Mouse (Mus musculus) thymus, adult 2 months (tissue): ENCODE measurements at regions not wholly inside any gene's neighbourhood (a gene's known extent, or its start where the extent isn't known, plus 50 kb on each side); places are given as distances from the start of the nearest gene placed in this dataset.
A peak's percentile ranks its signal among the peaks of the same experiment; 100 is the strongest.

Experiments used
- DNase-seq: peaks from one replicate; pipeline ENCODE4 v3.0.0; 2021
- H3K27ac ChIP-seq: fragments of 200-500 bp; 2 replicates; pipeline ENCODE4 v1.5.1; 2012; ENCODE audit warnings: low read length, control low read depth; ENCODE audit not compliant: control insufficient read depth, insufficient read depth
- H3K27me3 ChIP-seq: fragments of 200-500 bp; 2 replicates; pipeline ENCODE4 v1.6.1; 2012; ENCODE audit warnings: mild to moderate bottlenecking, low read length, moderate library complexity, mixed read lengths; ENCODE audit not compliant: control insufficient read depth, insufficient read depth
- H3K36me3 ChIP-seq: fragments of 200-500 bp; 2 replicates; pipeline ENCODE4 v1.6.1; 2012; ENCODE audit warnings: mild to moderate bottlenecking, low read length, moderate library complexity; ENCODE audit not compliant: control insufficient read depth, insufficient read depth
- H3K4me1 ChIP-seq: fragments of 200-500 bp; replicated peaks from 2 replicates; pipeline ENCODE4 v1.6.1; 2012; ENCODE audit warnings: low read length; ENCODE audit not compliant: control insufficient read depth, insufficient read depth
- H3K4me3 ChIP-seq: fragments of 200-500 bp; 2 replicates; pipeline ENCODE4 v1.5.1; 2012; ENCODE audit warnings: mild to moderate bottlenecking, low read length, control low read depth, moderate library complexity; ENCODE audit not compliant: control insufficient read depth, insufficient read depth
- CTCF ChIP-seq: fragments of 200-500 bp; IDR thresholded peaks from 2 replicates; pipeline ENCODE4 v1.5.1; 2012; ENCODE audit warnings: mild to moderate bottlenecking, control low read depth, low read length, moderate library complexity, borderline replicate concordance; ENCODE audit not compliant: control insufficient read depth, poor library complexity, insufficient read depth; ENCODE audit errors: extremely low read depth
- POLR2A ChIP-seq: fragments of 200-500 bp; IDR thresholded peaks from 2 replicates; pipeline ENCODE4 v1.6.1; 2012; ENCODE audit warnings: mild to moderate bottlenecking, low read length, control low read depth, moderate library complexity; ENCODE audit not compliant: control insufficient read depth, poor library complexity, insufficient read depth; ENCODE audit errors: extremely low read depth
- WGBS: fragments of 180-500 bp; shearing (Covaris S2); methylation state at CpG from one replicate; pipeline ENCODE4 v1.1.7; 2018; 5-methylcytosine and 5-hydroxymethylcytosine counted together

DNA sequence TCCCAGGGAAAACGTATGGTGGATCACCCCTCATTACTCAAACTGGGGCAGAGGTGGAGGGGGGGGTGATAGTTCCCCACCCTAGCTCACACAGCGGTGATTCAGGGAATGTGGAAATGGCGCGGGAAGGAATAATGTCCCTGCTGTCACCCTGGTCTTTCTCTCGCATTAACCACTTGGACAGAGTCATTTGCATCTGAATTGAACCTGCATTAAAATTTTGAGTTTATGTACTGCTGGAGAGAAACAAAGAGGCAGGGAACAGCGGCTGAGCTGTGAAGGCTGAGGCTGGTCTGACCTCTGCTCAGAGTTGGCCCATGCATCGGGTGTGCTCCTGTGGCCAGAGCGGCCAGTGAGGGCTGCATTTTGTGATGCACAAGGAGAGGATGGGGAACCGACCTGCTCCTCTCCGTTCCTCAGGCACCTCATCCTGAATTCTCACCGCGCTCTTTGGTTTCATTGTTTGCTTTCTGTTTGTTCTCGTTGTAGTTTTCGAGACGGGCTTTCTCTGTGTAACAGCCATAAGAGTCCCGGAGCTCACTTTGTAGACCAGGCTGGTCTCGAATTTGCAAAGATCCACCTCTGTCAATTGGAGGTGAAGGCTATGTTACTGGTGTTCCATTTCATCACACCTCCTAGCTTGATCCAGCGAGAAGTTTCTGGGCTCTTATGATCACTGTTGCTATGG is 458.3 kb downstream of the Vrk1 start:
- 79% methylated on average over 18 of the region's 18 CpGs for WGBS
- DNase-seq = no peak

DNA sequence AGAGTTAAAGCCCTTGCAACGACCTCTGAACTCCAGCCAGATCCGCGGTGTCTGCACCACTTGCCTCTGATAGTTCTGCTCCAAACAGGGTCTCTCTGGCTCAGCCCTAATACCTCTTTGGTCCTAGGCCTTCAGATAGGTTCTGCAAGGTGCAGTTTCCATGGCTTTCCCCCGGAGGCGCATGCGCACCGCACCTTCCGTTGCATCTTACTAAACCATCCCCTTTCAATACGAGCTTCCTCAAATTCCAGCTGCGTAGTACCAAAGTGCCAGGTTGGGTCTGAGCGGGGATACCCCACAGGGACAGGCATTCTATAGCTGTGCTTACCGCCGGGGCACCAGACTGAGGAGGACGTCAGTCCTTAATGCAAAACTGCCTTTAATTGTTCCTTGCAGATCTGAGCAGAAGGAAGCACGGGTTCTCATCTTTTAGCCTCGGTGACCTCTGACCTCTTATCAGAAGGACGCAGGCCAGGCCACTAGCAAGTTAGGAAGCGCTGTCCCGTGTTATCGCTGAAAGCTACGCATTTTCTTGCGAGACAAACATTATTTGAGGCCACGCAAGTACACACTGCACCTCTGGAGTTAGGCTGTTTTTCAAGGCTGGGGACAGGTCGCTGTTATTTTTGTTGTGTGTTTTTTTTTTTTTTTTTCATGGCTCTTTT is 464.6 kb downstream of the Vrk1 start:
- no peak overlapping the region for H3K27ac ChIP-seq
- TF ChIP-seq CTCF (no peak), POLR2A (no peak)
- H3K4me1 ChIP-seq = 0 out of 2 replicates have a peak, but pooled peaks cover 5% of the 10 kb centered on the region
- H3K4me3 ChIP-seq = no peak overlapping the region
- H3K36me3 ChIP-seq = no peaks in the 10 kb centered on the region
- WGBS = 9% methylated on average over 24 of the region's 24 CpGs
- H3K27me3 ChIP-seq = peaks cover 8% of the 10 kb centered on the region; the same call in 1 of the 2 replicates
- DNase-seq = peak; percentile 18

More for the DNA sequence above, 458.3 kb downstream of the Vrk1 start:
- 0 out of 2 replicates have a peak, but pooled peaks cover 3% of the 10 kb centered on the region for H3K27me3 ChIP-seq
- no peak overlapping the region for H3K27ac ChIP-seq
- H3K36me3 ChIP-seq = no peaks in the 10 kb centered on the region
- H3K4me1 ChIP-seq = no peaks in the 10 kb centered on the region
- TF ChIP-seq CTCF (no peak), POLR2A (no peak)
- H3K4me3 ChIP-seq = no peak overlapping the region

DNA sequence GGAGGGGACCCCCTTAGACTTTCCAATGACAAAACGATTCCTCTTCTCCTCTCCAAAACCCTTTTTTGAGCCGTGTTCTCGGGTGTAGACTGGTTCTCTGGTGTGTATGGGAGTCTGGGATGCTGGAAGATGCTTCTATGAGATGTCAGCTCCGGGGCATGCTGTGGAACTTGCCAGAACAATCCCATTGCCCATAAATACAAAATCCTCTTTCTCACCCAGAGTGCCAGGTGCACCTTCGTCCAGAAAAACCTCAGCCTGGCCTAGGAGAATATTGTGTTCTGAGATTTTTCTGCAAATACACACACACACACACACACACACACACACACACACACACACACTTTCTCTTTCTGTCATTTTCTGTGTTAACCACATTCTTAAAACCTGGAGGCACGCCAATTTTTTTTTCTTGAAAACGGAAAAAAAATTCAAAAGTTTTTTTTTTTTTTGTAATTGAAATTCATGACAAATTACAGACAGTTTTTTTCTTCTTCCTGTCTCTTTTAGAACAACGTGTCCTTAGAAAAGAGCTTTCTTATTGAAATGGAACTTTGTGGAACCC is 465.5 kb downstream of the Vrk1 start:
- H3K27ac ChIP-seq = no peak overlapping the region
- WGBS = 42% methylated on average over 8 of the region's 8 CpGs
- no peak for TF ChIP-seq POLR2A
- no peak for TF ChIP-seq CTCF
- no peak overlapping the region for H3K4me3 ChIP-seq
- no peaks in the 10 kb centered on the region for H3K36me3 ChIP-seq
- peaks cover 8% of the 10 kb centered on the region; the same call in 1 of the 2 replicates for H3K27me3 ChIP-seq
- no peak for DNase-seq
- 0 out of 2 replicates have a peak, but pooled peaks cover 5% of the 10 kb centered on the region for H3K4me1 ChIP-seq

DNA sequence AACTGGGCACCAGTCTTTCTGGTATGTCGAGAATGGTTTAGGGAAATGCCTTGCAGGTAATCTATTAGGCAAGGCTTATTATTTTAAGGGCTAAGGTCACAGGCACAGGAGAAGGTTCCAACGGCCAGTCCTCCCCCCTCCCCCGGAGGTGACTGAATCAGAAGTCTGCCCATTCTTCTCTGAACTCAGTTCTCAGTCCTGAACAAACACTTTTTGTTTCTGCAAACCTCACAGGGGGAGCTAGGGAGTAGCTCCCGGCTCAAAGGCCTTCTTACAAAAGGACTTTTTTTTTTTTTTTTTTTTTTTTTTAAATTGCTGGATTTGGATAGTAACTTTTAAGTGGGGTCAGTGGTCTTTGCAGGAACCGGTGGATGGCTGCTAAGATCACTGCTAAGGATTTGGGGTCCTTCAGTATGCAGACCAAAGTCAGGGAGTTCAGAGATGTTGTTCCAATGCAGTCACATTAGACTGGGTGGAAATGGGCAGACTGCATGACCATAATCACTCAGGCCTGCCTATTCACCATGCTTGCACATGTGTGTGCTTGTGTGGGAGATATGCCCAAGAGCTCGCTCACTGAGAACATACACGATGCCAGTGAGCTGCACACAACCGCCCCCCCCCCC is 467.1 kb downstream of the Vrk1 start:
- WGBS = 38% methylated on average over 8 of the region's 8 CpGs
- DNase-seq = no peak

DNA sequence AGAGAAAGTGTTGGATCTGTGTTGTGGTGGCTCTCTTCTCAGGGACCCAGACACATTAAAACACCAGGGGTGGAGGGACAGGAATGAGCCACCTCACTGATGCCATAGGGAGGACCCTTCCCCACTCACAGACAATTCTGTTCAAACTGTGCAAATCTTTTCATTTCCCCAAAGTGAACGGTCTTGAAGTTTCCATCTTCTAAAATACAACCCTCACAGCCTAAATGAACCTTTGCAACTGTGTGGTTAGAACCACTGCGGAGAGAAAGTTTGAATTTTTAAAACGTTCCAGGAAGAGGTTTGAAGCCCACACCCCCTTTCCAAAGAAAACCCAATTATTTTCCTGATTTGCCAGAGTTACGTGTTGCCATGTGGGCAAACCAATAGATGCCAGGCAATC is 467.7 kb downstream of the Vrk1 start:
- H3K27ac ChIP-seq = no peak overlapping the region
- H3K4me1 ChIP-seq = peaks cover 9% of the 10 kb centered on the region
- H3K4me3 ChIP-seq = no peak overlapping the region
- DNase-seq = no peak
- H3K27me3 ChIP-seq = peaks cover 12% of the 10 kb centered on the region; the same call in 1 of the 2 replicates
- no peak for TF ChIP-seq CTCF
- H3K36me3 ChIP-seq = no peaks in the 10 kb centered on the region
- 25% methylated on average over 4 of the region's 4 CpGs for WGBS

More for the DNA sequence above, 467.1 kb downstream of the Vrk1 start:
- Histone ChIP-seq H3K4me1 (peaks cover 5% of the 10 kb centered on the region; the same call in 1 of the 2 replicates), H3K27me3 (peaks cover 12% of the 10 kb centered on the region; the same call in 1 of the 2 replicates), H3K36me3 (no peaks in the 10 kb centered on the region), H3K4me3 (no peak overlapping the region), H3K27ac (no peak overlapping the region)
- TF ChIP-seq CTCF (no peak), POLR2A (no peak)

DNA sequence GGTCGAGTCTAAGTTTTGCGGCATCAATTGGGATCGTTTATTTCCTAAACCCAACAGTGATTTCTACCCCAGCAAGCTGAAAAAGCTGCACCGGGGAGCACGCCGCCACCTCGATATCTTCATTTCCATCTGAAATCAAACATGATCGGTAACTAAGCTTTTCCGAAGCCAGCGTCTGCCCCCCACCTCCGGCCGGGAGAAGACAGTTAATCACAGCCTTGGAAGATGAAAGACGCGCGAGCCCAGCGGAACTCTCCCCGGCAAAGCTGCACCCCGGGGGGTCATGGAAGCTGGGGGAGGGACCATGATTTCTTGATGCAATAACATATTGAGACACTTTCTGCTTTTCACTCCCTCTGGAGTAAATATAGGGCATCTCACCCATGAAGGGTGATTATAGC is 468.4 kb downstream of the Vrk1 start:
- H3K36me3 ChIP-seq = no peaks in the 10 kb centered on the region
- peaks cover 12% of the 10 kb centered on the region; the same call in 1 of the 2 replicates for H3K27me3 ChIP-seq
- TF ChIP-seq CTCF (no peak), POLR2A (no peak)
- no peak for DNase-seq
- H3K4me3 ChIP-seq = no peak overlapping the region
- H3K4me1 ChIP-seq = peaks cover 9% of the 10 kb centered on the region
- H3K27ac ChIP-seq = no peak overlapping the region
- 7% methylated on average over 18 of the region's 18 CpGs for WGBS
